Mouse (Mus musculus) CD4-positive, CD25-positive, alpha-beta regulatory T cell, adult 2 months (primary cell): ENCODE measurements around the gene Ttc41.

Source experiments
- DNase-seq: peaks from one replicate; pipeline ENCODE4 v3.0.0-alpha.2; 2012; ENCODE audit warnings: low read depth, low spot score

Ttc41 gene

DNA sequence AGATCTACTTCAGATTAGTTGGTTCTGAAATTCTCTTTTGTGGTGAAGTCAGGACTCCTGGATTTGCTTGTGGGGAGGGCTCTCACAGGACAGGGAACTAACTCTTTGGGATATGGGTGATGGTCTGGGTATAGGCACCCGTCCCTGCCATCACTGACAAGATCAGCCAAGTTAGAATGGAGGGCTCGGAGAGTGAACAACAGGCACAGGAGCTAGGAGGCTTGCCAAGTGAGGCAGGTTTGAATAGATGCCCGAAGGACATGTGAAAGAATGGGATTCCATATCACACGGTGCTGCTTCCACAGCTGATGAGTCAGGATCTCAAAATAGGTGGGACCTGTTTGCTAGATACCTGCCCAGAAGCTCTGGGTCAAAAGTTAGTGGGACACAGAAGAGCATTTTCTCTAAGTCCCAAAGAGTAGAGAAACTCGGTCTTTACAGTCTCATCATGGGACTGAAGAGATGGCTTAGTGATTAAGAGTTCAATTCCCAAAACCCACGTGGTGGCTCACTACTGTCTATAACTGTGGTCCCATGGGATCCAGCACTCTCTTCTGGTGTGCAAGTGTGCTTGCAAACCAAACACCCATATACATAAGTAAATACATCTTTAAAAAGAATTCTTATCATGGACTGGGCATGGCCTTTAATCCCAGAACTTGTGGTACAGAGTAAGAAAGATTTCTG is 50.3 kb downstream of the Ttc41 start:
- DNase-seq = no peak

DNA sequence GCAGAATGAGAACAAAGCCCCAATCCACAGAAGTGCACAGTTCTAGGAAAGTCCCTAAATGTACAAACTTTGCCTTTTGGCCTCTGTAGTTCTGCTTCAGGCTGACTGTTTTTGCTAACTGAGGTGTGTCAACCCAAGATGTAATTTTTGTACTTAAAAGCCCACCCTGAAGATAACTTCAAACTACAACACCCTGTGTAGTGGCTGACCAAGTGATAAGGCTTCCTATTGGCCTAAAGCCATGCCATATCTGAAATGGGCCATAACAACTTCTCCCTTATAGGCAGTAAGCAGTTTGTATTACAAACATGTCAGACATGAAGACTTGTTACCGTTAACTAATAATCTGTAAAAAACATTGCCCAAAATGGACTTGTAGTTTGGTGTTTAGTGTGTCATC is 52.1 kb downstream of the Ttc41 start:
- DNase-seq = no peak

DNA sequence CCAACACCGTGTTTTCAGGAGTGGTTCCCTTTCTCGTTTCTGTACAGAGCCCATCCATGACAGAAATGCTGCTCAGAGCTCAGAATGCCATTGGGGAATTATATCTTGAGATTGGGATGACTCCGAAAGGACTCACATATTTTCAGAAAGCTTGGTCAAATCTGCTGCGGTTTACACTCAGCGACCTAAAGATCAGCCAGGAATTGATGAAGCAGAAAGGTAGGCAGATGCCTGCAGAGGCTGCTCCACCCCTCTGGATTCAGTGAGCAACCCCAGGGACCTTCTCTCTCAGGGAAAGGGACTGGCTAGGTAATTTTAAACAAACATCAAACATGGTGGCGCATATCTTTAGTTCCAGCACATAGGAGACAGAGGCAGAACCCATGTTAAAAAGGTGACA is 52.6 kb downstream of the Ttc41 start:
- no peak for DNase-seq

DNA sequence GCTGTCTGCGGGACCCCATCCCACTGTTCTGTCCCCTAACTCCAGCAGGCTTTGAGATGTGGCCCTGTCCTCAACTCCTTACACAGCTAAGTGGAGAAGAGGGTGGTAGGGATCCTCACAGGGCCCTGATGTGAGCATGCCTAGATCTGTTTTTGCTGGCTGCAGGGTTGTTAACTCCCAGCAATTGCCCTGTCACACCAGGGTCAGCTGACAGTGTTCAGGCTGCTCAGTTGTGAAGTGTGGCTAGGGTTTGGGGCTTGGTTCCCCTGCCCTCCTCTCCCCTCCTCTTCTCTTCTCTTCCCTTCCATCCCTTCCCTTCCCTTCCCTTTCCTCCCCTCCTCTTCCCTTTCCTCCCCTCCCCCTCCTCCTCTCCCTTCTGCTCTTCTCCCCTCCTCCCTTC is 55.6 kb downstream of the Ttc41 start:
- DNase-seq = no peak

DNA sequence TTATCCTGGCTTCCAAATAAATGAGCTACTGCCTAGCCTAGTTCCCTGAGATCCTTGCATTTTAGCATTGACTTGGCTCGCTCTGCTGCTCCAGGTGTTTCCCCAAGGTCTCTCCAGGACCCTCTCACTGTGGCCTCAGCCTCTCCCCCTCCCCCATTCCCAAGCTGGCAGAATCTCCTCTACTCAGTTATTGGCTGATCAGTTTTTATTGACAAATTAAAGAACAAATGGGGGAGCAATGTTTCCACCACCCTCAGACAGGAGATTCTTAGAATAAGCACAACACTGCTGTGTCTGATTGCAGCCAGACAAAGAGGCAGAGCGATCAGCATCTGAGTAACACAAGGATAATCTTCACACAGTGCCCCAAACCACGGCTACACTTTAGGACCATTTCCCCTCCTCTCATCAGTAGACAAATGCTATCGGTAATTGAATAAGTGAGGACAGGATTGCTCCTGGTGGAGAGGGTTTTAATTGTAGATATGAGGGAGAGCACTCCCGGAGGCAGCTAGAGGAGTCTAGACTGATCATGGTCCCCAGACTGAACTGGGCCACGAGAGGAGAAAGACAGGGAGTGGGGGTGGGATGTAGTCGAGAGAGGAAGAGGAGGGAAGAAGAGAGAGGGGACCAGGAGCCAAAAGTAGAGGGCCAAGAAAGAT is 56.2 kb downstream of the Ttc41 start:
- no peak for DNase-seq

DNA sequence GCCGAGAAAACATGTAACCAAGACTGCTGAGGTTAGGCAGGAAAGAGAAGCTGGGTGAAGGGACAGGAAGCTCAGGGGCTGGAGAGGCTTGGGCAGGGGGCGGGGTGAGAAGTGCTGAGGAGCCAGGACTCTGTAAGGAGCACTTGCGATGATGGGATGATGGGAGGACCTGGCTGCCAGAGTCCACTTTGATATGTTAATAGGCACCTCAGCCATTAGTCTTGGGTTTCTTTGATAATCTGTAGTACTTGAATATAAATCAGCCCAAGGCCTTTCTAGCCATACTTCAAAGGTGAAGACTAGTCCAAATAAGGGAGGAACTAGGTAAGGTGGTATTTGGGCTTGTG is 56.7 kb downstream of the Ttc41 start:
- no peak for DNase-seq

DNA sequence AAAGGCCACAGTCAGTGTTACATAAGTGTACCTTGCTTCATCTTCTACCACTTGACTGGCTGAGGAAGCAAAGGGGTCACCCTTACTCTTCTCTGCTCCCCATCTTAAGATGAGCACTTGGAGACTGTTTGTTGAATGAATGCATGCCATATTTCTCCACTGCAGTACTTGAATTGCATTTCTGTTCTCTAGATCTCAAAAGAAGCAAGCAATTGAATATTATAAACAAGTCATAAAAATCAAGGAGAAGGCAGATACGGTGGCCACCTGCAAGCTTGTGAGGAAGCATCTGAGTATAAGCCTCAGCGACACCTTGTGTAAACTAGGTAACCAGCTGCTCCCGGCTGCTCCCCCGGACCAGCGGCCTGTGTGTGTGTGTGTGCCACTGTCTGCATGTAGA is 58.1 kb downstream of the Ttc41 start, which contains the start of gene Gm49358:
Gm49358 (plus strand) TSS at position 301 of the 400 bp plus-strand sequence.
- DNase-seq = no peak

DNA sequence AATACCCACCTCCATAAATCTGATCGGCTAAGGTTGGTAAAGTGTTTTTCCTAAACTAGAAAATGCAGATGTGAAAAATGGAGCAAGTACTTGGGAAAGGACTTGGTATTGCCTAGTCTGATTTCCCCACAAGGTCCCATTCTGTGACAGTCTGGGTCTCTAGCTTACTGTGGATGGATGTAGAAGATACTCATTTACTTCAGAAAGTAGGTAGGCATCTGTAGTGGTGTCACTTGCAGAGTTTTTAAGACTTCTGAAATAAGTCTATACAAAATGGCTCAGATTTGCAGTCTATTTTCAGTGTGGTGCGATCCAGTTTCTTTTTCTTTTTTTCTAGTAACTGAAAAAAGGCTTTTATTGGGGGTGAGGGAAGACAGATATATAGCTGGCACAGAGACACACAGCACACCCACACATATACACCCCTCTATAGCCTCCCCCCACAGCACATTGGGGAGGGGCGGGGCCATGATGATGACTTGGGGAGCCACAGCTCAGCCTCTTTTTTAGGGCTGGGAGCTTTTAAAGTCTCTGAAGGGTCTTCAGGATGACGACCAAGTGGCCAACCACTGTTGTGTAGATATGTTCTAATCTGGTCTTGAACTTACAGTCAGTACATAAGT is 59.8 kb downstream of the Ttc41 start:
- DNase-seq = no peak

DNA sequence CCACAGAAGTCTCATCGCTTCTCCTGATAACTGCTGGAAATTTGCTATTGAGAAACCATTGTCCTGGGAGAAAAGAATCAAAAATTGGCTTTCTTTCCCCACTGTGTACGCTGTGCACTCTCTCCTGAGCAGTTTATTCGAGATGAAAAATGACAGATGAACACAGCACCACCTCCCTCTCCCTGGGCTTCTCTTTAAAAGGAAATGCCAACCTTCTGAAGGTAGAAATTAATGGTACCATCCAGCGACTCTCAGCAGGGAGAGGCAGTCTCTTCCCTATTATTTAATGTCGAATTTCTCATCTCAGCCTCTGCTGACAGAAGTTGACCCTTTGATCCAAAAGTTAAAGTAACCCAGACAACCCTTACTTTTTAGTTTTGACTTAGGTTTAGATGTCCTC is 63.6 kb downstream of the Ttc41 start:
- no peak for DNase-seq

DNA sequence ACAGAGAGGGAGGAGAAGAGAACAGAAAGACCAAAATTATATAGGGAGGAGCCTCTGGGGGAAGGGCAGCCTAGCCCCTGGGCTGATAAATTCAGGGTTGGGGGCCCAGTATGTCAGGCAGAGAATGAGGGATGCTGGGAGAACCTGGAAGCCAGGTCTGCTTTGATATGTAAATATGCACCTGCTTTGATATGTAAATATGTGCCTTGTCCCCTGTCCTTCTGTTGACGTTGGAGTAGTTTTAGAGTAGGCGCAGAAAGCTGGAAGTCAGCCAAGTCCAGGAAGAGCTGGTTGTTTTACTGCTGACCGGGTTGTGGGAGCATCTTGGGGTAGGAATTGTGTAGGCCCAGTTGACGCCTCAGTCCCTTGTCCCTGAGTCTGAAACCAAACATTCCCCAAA is 64.2 kb downstream of the Ttc41 start:
- no peak for DNase-seq

DNA sequence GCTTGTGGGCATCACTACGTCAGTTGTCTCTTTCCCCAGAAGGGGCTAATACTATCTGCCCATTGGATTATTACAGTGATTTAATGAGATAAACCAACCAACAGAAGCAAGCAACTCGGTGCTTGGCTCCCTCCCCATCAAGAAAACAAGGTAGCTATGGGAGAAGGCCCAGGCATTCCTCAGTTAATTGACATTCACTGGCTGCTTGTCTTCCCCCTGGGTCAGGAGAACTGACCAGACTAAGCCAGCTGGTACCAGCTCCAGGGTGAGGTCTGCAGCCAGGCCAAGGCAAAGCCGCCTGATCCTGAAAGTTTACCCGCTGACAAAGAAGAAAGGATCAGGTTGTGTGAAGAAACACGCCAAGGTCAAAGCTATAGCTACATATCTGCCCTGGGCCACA is 66.1 kb downstream of the Ttc41 start:
- DNase-seq = no peak

DNA sequence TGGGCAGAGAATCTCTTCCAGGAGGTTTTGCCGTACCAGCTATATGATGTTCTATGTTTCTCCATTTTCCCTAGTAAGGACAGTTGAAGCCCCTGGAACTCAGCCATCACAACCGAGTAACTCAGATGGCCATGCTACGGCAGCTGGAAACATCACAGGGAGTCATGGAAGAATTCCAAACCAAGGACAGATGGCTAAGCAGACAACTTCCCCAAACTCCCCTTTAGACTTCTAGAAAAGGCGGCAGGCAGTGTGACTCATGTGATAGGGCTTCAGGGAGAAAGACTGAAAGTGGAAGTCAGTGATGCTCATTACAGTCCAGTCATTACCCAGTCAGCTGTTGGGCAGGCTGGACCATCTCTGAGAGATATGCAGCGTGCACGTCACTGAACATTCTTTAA is 66.6 kb downstream of the Ttc41 start:
- DNase-seq = no peak

DNA sequence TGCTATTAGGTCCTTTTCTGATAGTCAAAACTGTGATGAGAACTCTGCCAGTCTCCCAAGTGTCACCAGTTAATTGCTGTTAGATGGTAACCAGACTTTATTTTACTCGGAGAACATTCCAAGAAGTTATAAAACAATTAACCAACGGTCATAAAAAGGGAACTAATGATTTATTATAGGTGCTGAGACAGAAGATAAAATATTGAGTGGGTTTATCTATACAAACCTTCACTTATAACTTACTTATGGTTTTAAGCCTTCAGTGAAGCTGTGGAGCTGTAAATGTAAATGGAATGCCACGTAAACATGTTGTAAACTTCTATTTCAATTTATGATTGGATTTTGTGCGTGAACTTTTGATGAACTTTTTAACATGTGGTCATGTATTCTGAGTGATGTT is 67.7 kb downstream of the Ttc41 start:
- DNase-seq = no peak

DNA sequence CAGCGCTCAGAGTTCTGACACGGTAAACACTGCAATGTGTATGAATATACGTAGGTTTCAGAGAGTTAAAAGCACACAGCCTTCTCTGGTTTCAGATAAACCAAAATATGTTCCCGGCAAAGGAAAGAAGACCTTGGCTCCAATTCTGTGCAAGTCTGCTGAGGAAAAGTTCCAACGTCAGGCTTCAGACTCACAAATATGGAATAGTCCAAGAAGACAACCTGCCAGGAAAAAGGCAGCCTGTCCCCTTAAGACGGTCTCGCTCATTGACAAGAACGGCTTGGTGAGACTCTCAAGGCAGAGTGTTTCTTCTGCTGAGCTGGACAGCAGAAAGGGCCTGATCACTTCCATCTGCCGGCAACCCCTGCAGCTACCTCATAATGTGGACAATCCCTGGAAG is 70.7 kb downstream of the Ttc41 start:
- no peak for DNase-seq

DNA sequence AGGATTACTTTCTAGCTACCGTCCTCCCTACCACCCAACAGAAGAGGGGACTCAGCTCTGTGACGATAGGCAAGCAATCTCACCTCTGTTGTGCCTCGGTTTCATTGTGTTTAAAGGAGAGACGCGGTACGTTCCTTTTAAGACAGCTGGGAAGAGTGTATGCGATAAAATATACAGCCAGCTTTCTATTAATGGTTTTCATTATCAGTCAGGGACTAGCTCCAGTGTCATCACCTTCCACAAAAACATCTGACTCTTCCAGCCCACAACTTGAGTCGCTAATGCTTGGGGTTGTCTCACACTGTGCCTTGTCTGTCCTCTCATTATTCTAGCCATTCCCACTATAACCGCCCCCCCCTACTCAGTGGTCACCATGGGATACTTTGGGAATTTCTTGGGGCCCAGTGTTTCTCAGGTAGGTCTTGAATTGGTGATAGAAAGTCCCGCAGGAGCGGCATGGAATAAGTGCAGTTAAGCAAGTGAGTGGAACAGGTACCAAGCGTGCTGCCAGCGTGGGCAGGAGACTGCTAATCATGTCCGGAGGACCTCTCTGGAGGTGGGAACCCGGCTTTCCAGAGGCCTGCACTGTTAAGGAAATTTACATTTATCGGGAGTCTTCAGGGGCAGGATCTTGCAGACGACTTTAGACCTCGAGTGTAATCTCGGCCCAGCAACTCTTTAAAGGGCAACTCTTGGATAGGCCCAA is 72.2 kb downstream of the Ttc41 start:
- no peak for DNase-seq

DNA sequence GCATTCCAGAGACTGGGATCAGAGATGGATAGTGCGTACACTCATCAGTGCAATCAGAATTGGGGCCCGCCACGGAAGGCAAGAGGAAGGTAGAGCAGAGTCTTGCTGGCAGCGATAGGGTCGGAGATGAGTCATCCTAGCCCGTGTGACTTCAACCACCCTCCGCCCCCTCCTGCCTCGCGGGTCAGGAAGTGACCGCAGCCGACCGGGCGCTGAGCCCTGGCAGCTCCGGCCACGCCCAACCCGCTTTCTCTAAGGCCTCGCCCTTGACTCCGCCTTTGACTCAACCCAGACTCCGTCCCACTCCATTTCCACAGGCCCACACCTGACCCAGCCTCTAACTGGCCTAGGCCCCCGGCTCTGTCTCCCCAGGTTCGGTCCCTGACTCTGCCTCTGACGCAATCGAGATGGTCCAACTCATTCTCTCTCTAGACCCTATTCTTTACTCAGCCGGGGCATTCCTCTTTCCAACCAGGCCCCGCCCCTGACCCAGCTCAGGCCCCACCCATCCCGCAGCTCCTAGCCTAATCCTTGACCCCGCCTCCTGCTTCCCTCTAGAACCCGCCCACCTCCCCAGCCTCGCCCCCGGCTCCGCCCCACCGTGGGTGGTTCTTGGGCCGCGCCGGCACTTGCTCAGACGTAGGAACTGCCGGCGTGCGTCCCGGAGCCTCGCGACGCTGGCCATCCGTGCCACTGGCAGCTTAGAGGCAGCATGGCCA is 72.9 kb downstream of the Ttc41 start, which contains the start of gene Nt5dc3:
Nt5dc3 (plus strand) TSS at position 608 of the 719 bp plus-strand sequence.
- DNase-seq = peak; percentile 98

DNA sequence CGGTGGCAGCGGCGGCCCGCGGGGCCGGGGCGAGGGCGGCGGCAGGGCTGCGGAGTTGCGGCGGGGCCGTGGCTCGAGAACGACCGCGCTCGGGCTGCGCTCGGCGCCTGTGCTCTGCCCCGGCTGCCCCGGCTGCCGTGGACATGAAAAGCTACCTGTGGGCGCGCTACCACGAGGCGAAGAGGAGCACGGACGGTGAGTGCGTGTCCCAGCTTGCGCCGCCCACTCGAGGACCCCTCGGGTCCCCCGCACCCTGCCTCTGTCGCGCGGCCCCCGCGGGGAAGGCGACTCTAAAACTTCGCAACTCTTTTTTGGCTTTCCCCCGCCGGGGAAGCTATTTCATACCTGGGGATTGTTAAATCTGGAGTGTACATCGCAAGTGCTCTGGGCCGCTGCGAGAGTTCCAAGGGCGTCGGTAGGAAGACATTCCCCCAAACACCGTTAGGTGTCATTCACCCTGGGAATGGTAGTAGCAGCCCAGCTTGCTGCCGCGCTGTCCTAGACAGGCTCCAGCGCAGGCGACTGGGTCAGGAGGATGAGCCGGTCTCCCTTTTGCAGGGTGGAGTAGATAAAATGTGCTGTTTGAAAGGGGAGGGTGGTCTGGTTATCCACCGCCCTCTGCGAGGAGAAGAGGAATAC is 73.6 kb downstream of the Ttc41 start:
- peak; percentile 51 for DNase-seq

DNA sequence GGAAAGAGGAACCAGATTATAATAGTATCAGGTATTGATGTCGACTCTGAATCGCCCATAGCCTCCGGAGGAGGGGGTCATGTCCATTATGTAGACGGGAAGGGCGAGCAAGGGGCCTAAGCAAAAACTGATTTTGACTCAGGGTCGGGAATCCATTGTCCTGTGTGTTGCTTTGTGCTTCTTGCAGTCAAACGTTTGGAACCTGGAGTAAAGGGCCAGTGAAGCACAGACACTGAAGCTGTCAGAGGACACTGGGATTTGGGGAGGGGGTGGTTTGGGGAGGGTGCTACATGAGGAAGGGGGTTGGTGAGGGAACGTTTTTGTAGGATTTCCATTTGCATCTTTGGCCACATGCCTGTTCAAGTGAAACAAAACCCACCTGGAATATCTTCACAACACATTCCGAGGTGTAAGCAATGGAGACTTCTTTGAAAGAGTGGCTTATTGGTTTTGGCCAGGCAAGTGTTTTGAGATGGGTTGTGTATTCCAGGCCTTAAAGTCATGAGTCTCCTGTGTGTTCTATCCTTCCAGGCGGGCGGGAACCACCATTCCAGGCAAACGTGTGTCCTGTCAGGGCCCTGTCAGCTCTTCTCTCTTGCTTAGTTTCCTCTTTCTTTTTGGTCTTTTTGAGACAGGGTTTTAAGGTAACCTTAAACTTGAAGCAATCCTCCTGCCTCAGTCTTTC is 74.3 kb downstream of the Ttc41 start:
- peak; percentile 18 for DNase-seq

DNA sequence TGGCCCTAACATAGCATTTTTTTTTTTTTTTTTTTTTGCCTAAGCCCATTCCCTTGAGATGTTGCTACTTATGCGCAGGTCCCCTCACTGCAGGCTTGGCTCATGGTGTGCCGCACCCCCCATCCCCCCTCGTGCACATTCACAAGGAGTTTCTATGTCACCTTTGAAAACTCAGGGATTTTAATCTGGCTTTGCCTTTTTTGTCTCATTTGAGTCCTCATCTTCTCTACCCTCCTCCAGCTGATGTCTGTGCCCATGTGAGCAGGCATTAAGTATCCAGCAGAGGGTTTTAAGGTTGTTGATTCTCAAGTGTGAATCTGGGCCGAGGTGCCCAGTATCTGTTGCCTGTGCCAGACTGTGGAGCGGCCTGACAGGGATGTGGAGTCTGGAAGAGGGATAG is 76.0 kb downstream of the Ttc41 start:
- no peak for DNase-seq

DNA sequence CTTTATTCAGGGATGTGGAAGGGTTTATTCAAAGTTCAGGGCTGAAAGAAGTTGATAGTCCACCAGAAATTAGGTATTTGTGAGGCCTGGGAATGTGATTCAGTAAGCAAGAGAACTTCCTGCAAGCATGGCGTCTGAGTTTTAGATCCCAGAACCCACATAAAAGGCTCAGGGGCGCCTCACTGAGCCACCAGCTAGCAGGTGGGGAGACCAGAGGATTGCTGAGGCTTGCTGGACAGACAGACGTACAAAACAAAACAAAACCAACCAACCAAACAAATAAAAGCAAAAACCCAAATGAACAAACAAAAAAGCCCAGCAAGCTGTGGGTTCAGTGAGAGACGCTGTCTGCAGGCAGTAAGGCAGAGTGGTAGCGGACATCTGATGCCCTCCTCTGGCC is 77.0 kb downstream of the Ttc41 start:
- DNase-seq = no peak

DNA sequence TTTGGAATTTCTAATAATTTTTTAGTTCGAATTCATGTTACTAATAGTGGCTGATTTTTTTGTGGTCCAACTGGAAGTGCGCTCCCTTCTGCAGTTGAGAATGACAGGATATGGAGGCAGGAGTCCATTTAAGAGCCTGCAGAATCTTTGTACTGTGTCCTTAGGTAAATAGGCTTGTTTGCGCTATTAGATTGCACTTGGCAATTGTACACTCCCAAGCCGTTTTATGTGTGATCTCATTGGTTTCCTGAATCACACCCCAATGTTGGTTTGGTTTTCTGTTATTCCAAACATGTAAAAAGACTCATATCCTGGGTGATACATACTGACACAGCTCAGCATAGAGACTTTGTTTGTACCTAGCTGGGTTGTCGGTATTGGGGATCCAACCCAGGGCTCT is 78.0 kb downstream of the Ttc41 start:
- DNase-seq = no peak
